8 mouse cellular contexts compared by ENCODE assay signal in the genomic region with DNA sequence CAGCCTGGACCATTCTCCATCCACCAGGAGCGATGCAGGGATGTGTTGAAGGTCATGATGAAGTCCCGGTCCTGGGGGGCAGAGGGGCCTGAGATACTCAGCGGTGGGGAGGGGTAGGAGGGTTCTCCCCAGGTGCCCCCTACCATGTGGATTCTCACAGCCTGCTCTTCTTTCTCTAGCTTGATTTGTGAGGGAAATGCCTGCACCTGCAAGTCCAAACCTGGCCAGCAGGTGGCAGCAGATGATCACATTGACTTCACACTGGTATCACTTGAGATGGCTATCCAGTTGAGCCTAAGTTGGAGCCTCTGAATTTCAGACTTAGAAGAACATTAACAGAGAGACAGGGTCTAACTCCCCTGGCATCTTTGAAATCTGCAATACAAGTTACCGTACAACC. TPM values are rescaled to one million over a fixed set of nuclear protein-coding genes. Genes with fewer than 3 reads are reported as not detected.
DNase-seq lines count a peak whose midpoint lies in the region; ATAC-seq and TF ChIP-seq lines count a peak whose summit lies in the region.

No protein-coding gene starts in this region.

- 43% methylated on average over 4 of the region's 4 CpGs for WGBS in embryonic facial prominence, embryonic 11.5 days
- 40% methylated on average over 4 of the region's 4 CpGs for WGBS in heart, adult 2 months
- WGBS in liver, embryonic 14.5 days (ENCODE audit: insufficient replicate concordance): 35% methylated on average over 4 of the region's 4 CpGs
- whole genome bisulfite sequencing in neural tube, embryonic 14.5 days: 48% methylated on average over 4 of the region's 4 CpGs

- H3K27ac ChIP-seq in embryonic facial prominence, embryonic 11.5 days (replicated peaks; ENCODE audit: low read depth, low read length): no peak overlapping the region
- no peak overlapping the region for H3K27ac ChIP-seq in heart, adult 2 months
- no peak overlapping the region for H3K27ac ChIP-seq in liver, embryonic 14.5 days
- no peak overlapping the region for H3K27ac ChIP-seq in neural tube, embryonic 14.5 days (ENCODE audit: low read depth, low read length)
- no peak overlapping the region for H3K27ac ChIP-seq in testis, adult 2 months (ENCODE audit: control insufficient read depth, insufficient read depth, low read depth, low read length)

- H3K36me3 ChIP-seq in embryonic facial prominence, embryonic 11.5 days (replicated peaks; ENCODE audit: control insufficient read depth, insufficient read depth, low read depth, low read length): no peaks in the 10 kb centered on the region; the same call in none of the 2 replicates
- H3K36me3 ChIP-seq in heart, adult 2 months (ENCODE audit: control insufficient read depth, insufficient read depth, low read length): no peaks in the 10 kb centered on the region
- no peaks in the 10 kb centered on the region for H3K36me3 ChIP-seq in liver, embryonic 14.5 days (replicated peaks; ENCODE audit: control insufficient read depth, insufficient read depth, low read depth)
- H3K36me3 ChIP-seq in neural tube, embryonic 14.5 days (ENCODE audit: control insufficient read depth, insufficient read depth, low read length): peaks cover 11% of the 10 kb centered on the region; the same call in 1 of the 2 replicates
- H3K36me3 ChIP-seq in testis, adult 2 months (ENCODE audit: control insufficient read depth, insufficient read depth, low read length): no peaks in the 10 kb centered on the region

- DNase-seq in 416B (ENCODE audit: low read depth): peak; percentile 78
- peak; percentile 88 for DNase-seq in adrenal gland, postnatal 25 days
- DNase-seq in embryonic facial prominence, embryonic 11.5 days (ENCODE audit: low spot score): peak; percentile 89
- DNase-seq in heart, adult 2 months: peak; percentile 74 to 90
- peak; percentile 89 for DNase-seq in kidney, postnatal 14 days
- DNase-seq in liver, embryonic 14.5 days (ENCODE audit: low read depth in 3 of 3, low spot score in 3 of 3): peak; percentile 48 to 65 (median 60)

- no peak for ATAC-seq in embryonic facial prominence, embryonic 11.5 days (replicated peaks; ENCODE audit: insufficient number of reproducible peaks, low FRiP score, low TSS enrichment, low read depth)
- no peak for ATAC-seq in liver, embryonic 14.5 days (ENCODE audit: insufficient read depth)
- ATAC-seq in neural tube, embryonic 14.5 days (ENCODE audit: low read depth): peak; percentile 38

- peak; percentile 95 for TF ChIP-seq EP300 in heart, adult 2 months (IDR thresholded peaks at IDR 0.05; ENCODE audit: insufficient read depth, low read depth, low read length)
- TF ChIP-seq EP300 in liver, embryonic 14.5 days (IDR thresholded peaks at IDR 0.05; ENCODE audit: low read depth): no peak

- H3K79me2 ChIP-seq in heart, adult 2 months (replicated peaks; ENCODE audit: control insufficient read depth, insufficient read depth, low read length): no peaks in the 10 kb centered on the region

- no peak overlapping the region for H3K9ac ChIP-seq in embryonic facial prominence, embryonic 11.5 days (replicated peaks; ENCODE audit: low read length)
- H3K9ac ChIP-seq in heart, adult 2 months (ENCODE audit: low read depth, low read length): no peak overlapping the region
- no peak overlapping the region for H3K9ac ChIP-seq in liver, embryonic 14.5 days (replicated peaks)
- H3K9ac ChIP-seq in neural tube, embryonic 14.5 days (replicated peaks; ENCODE audit: low read depth, low read length): no peak overlapping the region

- no peaks in the 10 kb centered on the region for H3K4me1 ChIP-seq in embryonic facial prominence, embryonic 11.5 days (ENCODE audit: control insufficient read depth, insufficient read depth, low read length)
- no peaks in the 10 kb centered on the region for H3K4me1 ChIP-seq in heart, adult 2 months (ENCODE audit: control insufficient read depth, insufficient read depth, low read length)
- H3K4me1 ChIP-seq in liver, embryonic 14.5 days (replicated peaks; ENCODE audit: control insufficient read depth in 2 of 2, insufficient read depth in 2 of 2, low read length in 1 of 2): no peaks in the 10 kb centered on the region; a peak in 1 of 4 replicates
- no peaks in the 10 kb centered on the region for H3K4me1 ChIP-seq in neural tube, embryonic 14.5 days (ENCODE audit: control insufficient read depth, insufficient read depth, low read length)
- H3K4me1 ChIP-seq in testis, adult 2 months (ENCODE audit: control insufficient read depth, insufficient read depth, low read length): peaks cover 4% of the 10 kb centered on the region; the same call in 1 of the 2 replicates

- H3K9me3 ChIP-seq in embryonic facial prominence, embryonic 11.5 days (replicated peaks; ENCODE audit: control insufficient read depth, low read length): no peaks in the 10 kb centered on the region
- no peaks in the 10 kb centered on the region for H3K9me3 ChIP-seq in liver, embryonic 14.5 days (ENCODE audit: control insufficient read depth, low read length)
- no peaks in the 10 kb centered on the region for H3K9me3 ChIP-seq in neural tube, embryonic 14.5 days (ENCODE audit: control insufficient read depth, low read length)

- H3K4me3 ChIP-seq in embryonic facial prominence, embryonic 11.5 days (ENCODE audit: low read depth, low read length): no peak overlapping the region
- no peak overlapping the region for H3K4me3 ChIP-seq in heart, adult 2 months
- no peak overlapping the region for H3K4me3 ChIP-seq in liver, embryonic 14.5 days (ENCODE audit: insufficient read depth in 1 of 2, low read depth in 2 of 2, low read length in 2 of 2)
- no peak overlapping the region for H3K4me3 ChIP-seq in neural tube, embryonic 14.5 days (ENCODE audit: low read depth, low read length)
- H3K4me3 ChIP-seq in testis, adult 2 months (ENCODE audit: control insufficient read depth, low read depth, low read length): no peak overlapping the region

- TF ChIP-seq POLR2A in heart, adult 2 months (IDR thresholded peaks at IDR 0.05; ENCODE audit: insufficient read depth, low read depth, low read length): no peak
- no peak for TF ChIP-seq POLR2A in testis, adult 2 months (IDR thresholded peaks at IDR 0.05; ENCODE audit: control insufficient read depth, low read depth, low read length)

- no peak; the same call in 1 of the 2 replicates for TF ChIP-seq CTCF in heart, adult 2 months (IDR thresholded peaks at IDR 0.05)
- peak; percentile 98 for TF ChIP-seq CTCF in liver, embryonic 14.5 days (IDR thresholded peaks at IDR 0.05; ENCODE audit: low read depth)
- peak; percentile 94 for TF ChIP-seq CTCF in testis, adult 2 months (IDR thresholded peaks at IDR 0.05; ENCODE audit: control insufficient read depth, insufficient read depth, insufficient replicate concordance, low read depth, low read length)

- H3K4me2 ChIP-seq in embryonic facial prominence, embryonic 11.5 days (ENCODE audit: low read depth, low read length): no peak overlapping the region
- no peak overlapping the region for H3K4me2 ChIP-seq in liver, embryonic 14.5 days (ENCODE audit: low read depth)
- no peak overlapping the region for H3K4me2 ChIP-seq in neural tube, embryonic 14.5 days (ENCODE audit: low read depth, low read length)

- no peaks in the 10 kb centered on the region for H3K27me3 ChIP-seq in embryonic facial prominence, embryonic 11.5 days (ENCODE audit: control insufficient read depth, insufficient read depth, low read length)
- no peaks in the 10 kb centered on the region for H3K27me3 ChIP-seq in heart, adult 2 months (ENCODE audit: control insufficient read depth, insufficient read depth, low read length)
- no peaks in the 10 kb centered on the region for H3K27me3 ChIP-seq in liver, embryonic 14.5 days (ENCODE audit: control insufficient read depth, insufficient read depth, low read length)
- H3K27me3 ChIP-seq in neural tube, embryonic 14.5 days (ENCODE audit: control insufficient read depth, insufficient read depth, low read length): no peaks in the 10 kb centered on the region
- H3K27me3 ChIP-seq in testis, adult 2 months (ENCODE audit: control insufficient read depth, insufficient read depth, low read length): no peaks in the 10 kb centered on the region

- intact Hi-C loops in heart, adult 2 months (cut with DNase I): loop anchor here (1.0 kb wide), 1 partner anchor 193 kb away; no protein-coding TSS in a partner anchor

RNA-seq across cellular contexts. Expression of a gene that starts 40.0 kb away (rescaled TPM):
- 5.6 and 7.2 TPM in 2 replicates for total RNA-seq in adrenal gland, postnatal 25 days (2021)
- 10.4 and 11.5 TPM in 2 replicates for polyA plus RNA-seq in embryonic facial prominence, embryonic 11.5 days (2014; fragmentation: Nextera tagmentation; extraction: Ambion mirVana)
- 1 to 10 TPM; 5.6 to 7.0 TPM for total RNA-seq in heart, adult 2 months (2021)
- 16.7 and 26.2 TPM in 2 replicates for polyA plus RNA-seq in heart, adult 2 months (2012; rRNA removed)
- 0.39 and 0.79 TPM in 2 replicates for polyA plus RNA-seq in liver, embryonic 14.5 days (2012; rRNA removed)
- polyA plus RNA-seq in liver, embryonic 14.5 days (2014; fragmentation: Nextera tagmentation; extraction: Ambion mirVana): not detected in 2 replicates
- 17.4 and 19.9 TPM in 2 replicates for polyA plus RNA-seq in neural tube, embryonic 14.5 days (2014; fragmentation: Nextera tagmentation; extraction: Ambion mirVana)
- 12.3 and 13.1 TPM in 2 replicates for polyA plus RNA-seq in testis, adult 2 months (2012; rRNA removed)
